Mouse (Mus musculus): Measurements from ENCODE around the gene Whamm.

DNA sequence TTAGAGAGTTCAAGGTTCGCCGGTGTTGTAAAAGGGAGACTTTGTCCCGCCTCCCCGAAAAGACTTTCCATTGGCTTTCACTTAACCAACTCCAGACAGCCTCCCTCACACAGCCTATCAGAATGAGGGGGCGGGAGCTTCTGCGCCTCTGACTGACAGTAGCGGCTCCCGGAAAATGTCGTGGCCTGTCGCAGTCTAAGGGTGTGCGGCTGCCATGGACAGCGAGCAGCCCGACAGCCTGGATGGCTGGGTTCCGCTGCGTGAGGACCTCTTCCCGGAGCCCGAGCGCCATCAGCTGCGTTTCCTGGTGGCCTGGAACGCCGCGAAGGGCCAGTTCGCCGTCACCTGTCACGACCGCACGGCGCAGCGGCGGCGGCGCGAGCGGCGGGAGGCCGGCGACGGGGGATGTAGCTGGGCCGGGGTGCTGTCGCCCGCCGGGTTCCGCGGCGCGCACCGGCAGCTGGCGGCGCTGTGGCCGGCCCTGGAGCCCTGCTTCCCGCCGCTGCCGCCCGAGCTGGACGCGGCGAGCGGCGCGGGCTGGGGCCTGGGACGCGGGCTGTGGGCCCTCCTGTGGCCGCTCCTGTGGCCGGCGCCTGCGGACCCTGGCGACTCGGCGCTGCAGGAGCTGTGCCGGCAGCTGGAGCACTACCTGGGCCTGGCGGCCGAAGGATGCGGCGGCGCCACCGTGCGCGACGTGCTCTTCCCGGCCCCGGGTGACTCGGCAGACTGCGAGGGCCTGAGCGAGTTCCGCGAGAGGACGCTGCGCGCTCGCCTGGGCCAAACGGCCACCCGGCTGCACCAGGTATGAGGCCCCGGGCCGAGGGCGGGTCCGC is at the start of gene Whamm:
- TF ChIP-seq CTCF (conservative IDR thresholded peaks at IDR 0.05; ENCODE audit: low read length) (no peak), POU5F1 (IDR thresholded peaks at IDR 0.05; ENCODE audit: borderline replicate concordance, low read length) (no peak)
